Mouse (Mus musculus) layer of hippocampus, adult 2 months (tissue): ENCODE results near the gene Trir. TPM values are rescaled to one million over a fixed set of nuclear protein-coding genes. Genes with fewer than 3 reads are reported as not detected.

Source experiments
- DNase-seq, 2 experiments: peaks; one replicate each; pipeline ENCODE4 v3.0.0; 2022; ENCODE audit warnings: low spot score in 2 of 2
- H3K27ac ChIP-seq: fragments of 200-600 bp; 2 replicates; pipeline ENCODE4 v1.8.1; 2022
- H3K4me3 ChIP-seq: fragments of 200-600 bp; 2 replicates; pipeline ENCODE4 v1.8.1; 2022; ENCODE audit warnings: mild to moderate bottlenecking
- CTCF ChIP-seq: fragments of 200-600 bp; conservative IDR thresholded peaks from 2 replicates; pipeline ENCODE4 v1.8.1; 2022; ENCODE audit warnings: antibody characterized with exemption, mild to moderate bottlenecking, moderate library complexity
- total RNA-seq, 2 experiments: library from RNA; stranded (reverse); gene quantifications; 2 replicates each; pipeline ENCODE4 v1.2.3; 2021

Trir gene
- total RNA-seq, 2 experiments from 2014 or later, result 125 to 136 TPM

DNA sequence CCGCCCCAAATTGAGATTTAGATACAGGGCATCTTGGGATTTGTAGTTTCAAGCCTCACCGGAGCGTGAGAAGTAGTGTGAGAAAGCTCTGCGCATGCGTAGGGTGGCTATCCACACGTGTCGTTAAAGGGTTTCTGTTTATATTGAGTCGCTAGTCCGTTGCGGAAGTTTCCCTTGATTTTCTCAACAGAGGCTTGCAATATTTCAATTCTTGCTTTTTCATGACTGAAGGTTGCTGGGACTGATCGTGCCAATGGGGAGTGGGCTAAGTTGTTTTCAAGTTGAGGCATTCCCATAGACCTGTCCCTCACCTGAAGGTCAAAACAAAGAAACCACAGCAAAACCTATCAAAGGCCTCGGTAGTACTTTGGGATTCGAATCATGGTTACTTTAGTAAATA lies 8.1 kb downstream of the Trir start:
- H3K4me3 ChIP-seq, result peak overlapping the region; percentile 75

DNA sequence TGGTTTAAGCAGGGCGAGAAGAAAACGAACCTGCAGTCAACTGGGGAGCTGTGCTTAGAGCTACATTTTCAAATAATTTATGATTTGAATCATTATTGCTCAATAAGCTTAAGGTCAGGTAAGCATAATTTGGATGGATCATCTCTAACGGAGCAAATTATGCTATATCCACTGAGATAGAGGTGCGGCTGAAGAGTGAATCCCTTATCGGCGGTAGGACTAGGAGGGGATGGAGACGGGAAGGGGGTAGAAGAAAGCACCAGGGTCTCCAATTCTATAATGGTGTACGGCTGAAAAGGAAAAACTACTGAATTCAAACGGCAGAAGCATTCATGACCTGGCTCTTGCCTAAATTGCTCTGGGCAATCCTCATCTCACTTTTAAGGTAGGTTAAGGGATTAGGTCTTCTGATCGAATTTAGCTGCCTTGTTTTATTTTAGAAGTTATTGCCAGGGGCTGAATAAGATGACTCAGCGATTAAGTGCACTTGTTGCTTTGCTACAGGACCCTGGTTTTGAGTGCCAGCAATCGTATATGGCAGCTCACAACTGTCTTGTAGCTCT lies 8.6 kb downstream of the Trir start:
- Histone ChIP-seq H3K4me3 (peak overlapping the region; percentile 75), H3K27ac (peak overlapping the region; percentile 99)
- no peak for DNase-seq
- no peak for TF ChIP-seq CTCF

More for the DNA sequence above, 8.1 kb downstream of the Trir start:
- peak; percentile 63 to 70 for DNase-seq
- no peak for TF ChIP-seq CTCF
- peak overlapping the region; percentile 99 for H3K27ac ChIP-seq

DNA sequence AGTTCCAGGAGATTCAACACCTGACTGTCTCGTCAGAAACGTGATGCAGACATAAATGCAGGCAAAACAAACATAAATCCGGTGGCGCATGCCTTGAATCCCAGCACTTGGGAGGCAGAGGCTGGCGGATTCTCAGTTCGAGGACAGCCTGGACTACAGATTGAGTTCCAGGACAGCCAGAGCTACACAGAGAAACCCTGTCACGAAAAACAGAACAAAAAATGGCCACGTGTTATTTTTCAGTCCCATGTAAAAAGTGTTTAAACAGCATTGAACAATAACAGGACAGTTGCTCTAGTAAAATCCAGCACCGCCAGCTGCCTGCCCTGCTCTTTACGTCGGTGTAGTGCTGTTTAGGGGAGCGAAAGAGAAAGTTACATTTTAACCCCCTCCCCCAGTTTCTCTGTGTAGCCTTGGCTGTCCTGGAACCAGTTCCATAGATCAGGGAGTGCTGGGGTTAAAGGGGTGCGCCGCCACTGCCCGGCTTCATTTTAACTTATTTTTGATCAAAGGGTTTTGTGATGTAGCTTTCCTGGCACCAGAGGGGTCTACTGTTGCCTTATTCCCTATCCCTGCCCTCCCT lies 9.2 kb downstream of the Trir start:
- no peak for DNase-seq
- TF ChIP-seq CTCF, result no peak
- peak overlapping the region; percentile 99 for H3K27ac ChIP-seq
- peak overlapping the region; percentile 75 for H3K4me3 ChIP-seq

- Histone ChIP-seq H3K4me3 (peak overlapping the region; percentile 75), H3K27ac (peak overlapping the region; percentile 99)
- TF ChIP-seq CTCF, result no peak
- no peak for DNase-seq
Measured at GRCm38 (mm10) chr8:85036381-85036717, 9.7 kb downstream of the Trir start.

DNA sequence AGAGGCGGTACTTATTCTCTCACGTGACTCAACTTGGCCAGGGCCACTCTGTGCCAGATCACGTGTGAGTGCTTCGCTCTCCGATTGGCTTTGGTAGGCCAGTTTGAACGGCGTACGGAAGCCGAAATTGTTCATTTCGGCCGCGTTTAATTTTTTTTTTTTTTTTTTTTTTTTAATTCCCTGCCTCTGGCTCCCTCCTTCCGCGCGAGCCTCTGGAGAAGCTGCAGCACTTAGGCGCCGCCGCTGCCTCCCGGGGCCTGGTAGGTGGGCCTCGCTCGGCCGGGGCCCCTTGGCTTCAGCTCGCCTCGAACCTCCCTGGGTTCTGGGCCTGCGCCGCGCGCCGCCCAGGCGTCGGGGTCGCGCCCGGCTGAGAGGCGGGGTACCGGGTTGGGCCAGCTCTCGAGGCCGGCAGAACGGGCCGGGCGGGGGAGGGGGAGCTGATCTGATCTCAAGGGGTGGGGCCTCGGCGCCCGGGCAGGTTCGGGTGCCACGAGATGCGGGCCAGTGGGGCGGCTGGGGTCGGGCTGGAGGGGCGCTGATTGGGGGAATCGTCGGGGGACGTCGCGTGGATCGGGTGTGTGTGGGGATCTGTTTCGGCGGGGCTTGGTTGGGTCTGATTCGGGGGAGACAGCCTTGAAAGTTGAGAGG lies 10.2 kb downstream of the Trir start, which contains the start of gene Tnpo2:
Gene Tnpo2, plus strand, starts transcription at position 198 of the 648 bp plus-strand sequence.
- peak; percentile 87 to 94 for DNase-seq

GRCm38 (mm10) chr8:85037366-85037680 lies 10.7 kb downstream of the Trir start:
- no peak for TF ChIP-seq CTCF
- peak overlapping the region; percentile 99 for H3K27ac ChIP-seq
- H3K4me3 ChIP-seq, result peak overlapping the region; percentile 75
- DNase-seq, result no peak

More for the DNA sequence above, 10.2 kb downstream of the Trir start, which contains the start of gene Tnpo2:
- Histone ChIP-seq H3K27ac (peak within 1 kb of the TSS; percentile 99), H3K4me3 (peak within 1 kb of the TSS; percentile 75)
- TF ChIP-seq CTCF, result no peak

DNA sequence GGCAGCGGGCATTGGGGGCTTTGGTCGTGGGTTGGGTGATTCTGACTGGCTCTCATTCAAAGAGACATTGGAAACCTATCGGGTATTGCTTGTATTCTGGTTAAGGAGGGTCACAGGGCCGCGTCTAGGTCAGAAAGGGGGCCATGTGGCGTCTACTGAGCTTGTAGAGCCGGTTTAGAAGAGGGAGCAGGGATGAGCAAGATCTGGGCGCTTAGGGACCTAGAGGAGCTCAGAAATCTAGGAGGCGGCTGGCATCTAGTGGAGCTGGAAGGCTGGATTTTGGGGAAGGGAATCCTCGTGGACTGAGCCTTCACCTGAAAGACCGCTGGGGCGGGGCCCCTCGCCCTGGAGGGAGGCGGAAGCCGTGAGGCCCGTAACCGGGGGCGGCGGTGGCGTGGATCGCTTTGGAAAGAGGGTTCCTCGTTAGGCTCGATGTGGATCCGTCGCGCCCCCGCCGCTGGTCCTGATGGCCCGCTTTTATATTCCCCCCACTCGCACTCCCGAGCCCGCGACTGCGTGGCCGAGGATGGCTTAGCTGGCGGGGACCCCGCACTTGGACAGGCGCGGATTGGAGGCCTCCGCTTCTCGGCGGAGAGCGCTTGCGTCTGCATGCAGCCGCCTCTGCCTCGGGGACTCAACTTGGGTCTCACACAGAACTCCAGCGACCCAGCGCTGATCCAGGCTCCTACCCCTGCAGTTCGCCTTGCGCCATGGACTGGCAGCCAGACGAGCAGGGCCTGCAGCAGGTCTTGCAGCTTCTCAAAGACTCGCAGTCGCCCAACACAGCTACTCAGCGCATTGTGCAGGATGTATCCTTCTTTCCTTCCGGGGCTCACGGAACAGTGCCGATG lies 11.3 kb downstream of the Trir start:
- peak in 1 of 2 experiments; percentile 48 for DNase-seq
- Histone ChIP-seq H3K4me3 (peak overlapping the region; percentile 75), H3K27ac (peak overlapping the region; percentile 99)
- TF ChIP-seq CTCF, result no peak

GRCm38 (mm10) chr8:85043619-85044018 lies 17.0 kb downstream of the Trir start:
- Histone ChIP-seq H3K27ac (no peak overlapping the region), H3K4me3 (no peak overlapping the region)
- DNase-seq, result no peak
- TF ChIP-seq CTCF, result no peak

DNA sequence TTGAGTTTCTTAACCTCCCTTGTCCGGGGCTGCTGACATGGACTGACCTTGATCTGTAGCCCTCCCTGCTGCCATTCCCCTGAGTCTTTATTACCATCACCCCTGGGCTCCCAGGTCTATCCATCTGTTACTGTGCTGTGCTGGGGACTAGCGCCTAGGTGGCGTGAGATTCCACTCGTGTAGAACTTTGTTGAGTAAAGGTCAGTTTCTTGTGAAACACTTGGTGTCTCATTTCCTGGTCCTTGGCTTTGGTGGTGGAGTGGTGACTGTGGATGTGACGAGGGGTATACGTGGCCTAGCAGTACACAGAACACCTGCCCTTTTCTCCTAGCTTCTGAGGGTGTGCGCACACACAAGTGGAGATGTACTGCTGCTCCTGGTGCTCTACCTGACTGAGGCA lies 30.7 kb downstream of the Trir start:
- TF ChIP-seq CTCF, result no peak
- no peak overlapping the region for H3K27ac ChIP-seq
- no peak for DNase-seq
- H3K4me3 ChIP-seq, result no peak overlapping the region

GRCm38 (mm10) chr8:85059879-85060616 lies 33.4 kb downstream of the Trir start, which contains the start of gene Fbxw9:
Gene Fbxw9 (plus strand): TSS chr8:85060055.
- Histone ChIP-seq H3K4me3 (peak within 1 kb of the TSS; percentile 97), H3K27ac (peak within 1 kb of the TSS; percentile 83)
- TF ChIP-seq CTCF, result no peak
- DNase-seq, result peak; percentile 91 to 92

DNA sequence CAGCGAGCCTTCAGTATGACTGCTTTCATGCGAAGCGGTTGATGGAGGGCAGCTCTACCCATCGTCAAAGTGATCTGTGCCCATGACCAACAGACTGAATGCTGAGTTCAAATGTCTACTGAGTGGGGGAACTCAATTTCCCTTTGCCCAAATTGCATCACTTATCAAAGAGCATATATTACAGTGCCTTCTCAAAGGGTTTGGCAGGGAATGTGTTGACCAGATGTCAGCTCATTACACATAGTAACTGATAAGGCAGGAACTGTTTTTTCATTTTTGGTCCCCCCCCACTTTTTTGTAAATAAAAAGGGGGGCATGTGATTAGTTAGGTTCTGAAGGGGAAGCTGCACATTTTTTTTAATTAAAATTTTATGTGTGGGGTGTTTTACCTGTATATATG lies 36.0 kb downstream of the Trir start:
- TF ChIP-seq CTCF, result no peak
- DNase-seq, result no peak
- H3K4me3 ChIP-seq, result no peak overlapping the region

GRCm38 (mm10) chr8:85065213-85065612 lies 38.6 kb downstream of the Trir start:
- no peak for DNase-seq
- no peak overlapping the region for H3K4me3 ChIP-seq
- TF ChIP-seq CTCF, result no peak
- no peak overlapping the region for H3K27ac ChIP-seq

More for the DNA sequence above, 36.0 kb downstream of the Trir start:
- no peak overlapping the region for H3K27ac ChIP-seq
